Mouse (Mus musculus): ENCODE results near the gene Olfr586. TPM values are rescaled to one million over a fixed set of nuclear protein-coding genes. Genes with fewer than 3 reads are reported as not detected.

Gene Olfr586
- polyA plus RNA-seq (2012; rRNA removed), result not detected in 2 replicates
- polyA plus RNA-seq (2014; fragmentation: Nextera tagmentation; extraction: Ambion mirVana), result not detected in 2 replicates

- no peaks in the 10 kb centered on the region for H3K36me3 ChIP-seq (replicated peaks; ENCODE audit: control insufficient read depth, insufficient read depth, low read depth)
- H3K4me1 ChIP-seq (replicated peaks; ENCODE audit: control insufficient read depth in 2 of 2, insufficient read depth in 2 of 2, low read length in 1 of 2), result no peaks in the 10 kb centered on the region
- H3K27ac ChIP-seq, result no peak within 1 kb of the TSS
- H3K27me3 ChIP-seq (ENCODE audit: control insufficient read depth, insufficient read depth, low read length), result no peaks in the 10 kb centered on the region
- TF ChIP-seq EP300 (IDR thresholded peaks at IDR 0.05; ENCODE audit: low read depth), result no peak
- no peak for TF ChIP-seq CTCF (IDR thresholded peaks at IDR 0.05; ENCODE audit: low read depth)
- H3K9me3 ChIP-seq (ENCODE audit: control insufficient read depth, low read length), result no peaks in the 10 kb centered on the region
- ATAC-seq (ENCODE audit: insufficient read depth), result no peak
- WGBS (ENCODE audit: insufficient replicate concordance), result 73% methylated on average over 3 of the region's 3 CpGs
- no peak within 1 kb of the TSS for H3K4me3 ChIP-seq (ENCODE audit: insufficient read depth in 1 of 2, low read depth in 2 of 2, low read length in 2 of 2)
- H3K4me2 ChIP-seq (ENCODE audit: low read depth), result no peak within 1 kb of the TSS
- no peak within 1 kb of the TSS for H3K9ac ChIP-seq (replicated peaks)
- no peak for DNase-seq (ENCODE audit: low read depth in 3 of 3, low spot score in 3 of 3)
Observed at GRCm38 (mm10) chr7:103125538-103125937, at the start of gene Olfr586. TSS of gene Olfr586 (minus strand) at chr7:103125638.

GRCm38 (mm10) chr7:103169697-103170096, 44.3 kb upstream of the Olfr586 start:
- Histone ChIP-seq H3K27ac (no peak overlapping the region), H3K4me3 (ENCODE audit: insufficient read depth in 1 of 2, low read depth in 2 of 2, low read length in 2 of 2) (no peak overlapping the region), H3K4me2 (ENCODE audit: low read depth) (no peak overlapping the region), H3K27me3 (ENCODE audit: control insufficient read depth, insufficient read depth, low read length) (no peaks in the 10 kb centered on the region), H3K4me1 (replicated peaks; ENCODE audit: control insufficient read depth in 2 of 2, insufficient read depth in 2 of 2, low read length in 1 of 2) (no peaks in the 10 kb centered on the region), H3K9me3 (ENCODE audit: control insufficient read depth, low read length) (no peaks in the 10 kb centered on the region), H3K36me3 (replicated peaks; ENCODE audit: control insufficient read depth, insufficient read depth, low read depth) (no peaks in the 10 kb centered on the region), H3K9ac (replicated peaks) (no peak overlapping the region)
- ATAC-seq (ENCODE audit: insufficient read depth) (no peak), DNase-seq (ENCODE audit: low read depth in 3 of 3, low spot score in 3 of 3) (no peak)
- WGBS (ENCODE audit: insufficient replicate concordance), result 41% methylated on average over 5 of the region's 5 CpGs
- TF ChIP-seq EP300 (IDR thresholded peaks at IDR 0.05; ENCODE audit: low read depth) (no peak), CTCF (IDR thresholded peaks at IDR 0.05; ENCODE audit: low read depth) (no peak)

GRCm38 (mm10) chr7:103156256-103156655, 30.8 kb upstream of the Olfr586 start, which contains the start of gene Olfr589:
TSS of gene Olfr589 (minus strand) at chr7:103156356.
- 39% methylated on average over 2 of the region's 2 CpGs for WGBS (ENCODE audit: insufficient replicate concordance)
- ATAC-seq (ENCODE audit: insufficient read depth), result no peak
- no peaks in the 10 kb centered on the region for H3K27me3 ChIP-seq (ENCODE audit: control insufficient read depth, insufficient read depth, low read length)

GRCm38 (mm10) chr7:103140579-103140978, 15.1 kb upstream of the Olfr586 start, which contains the start of gene Olfr588-ps1:
TSS of gene Olfr588-ps1 (plus strand) at chr7:103140879.
- Histone ChIP-seq H3K4me1 (replicated peaks; ENCODE audit: control insufficient read depth in 2 of 2, insufficient read depth in 2 of 2, low read length in 1 of 2) (no peaks in the 10 kb centered on the region), H3K4me2 (ENCODE audit: low read depth) (no peak within 1 kb of the TSS), H3K27me3 (ENCODE audit: control insufficient read depth, insufficient read depth, low read length) (no peaks in the 10 kb centered on the region), H3K9ac (replicated peaks) (no peak within 1 kb of the TSS), H3K36me3 (replicated peaks; ENCODE audit: control insufficient read depth, insufficient read depth, low read depth) (no peaks in the 10 kb centered on the region), H3K27ac (no peak within 1 kb of the TSS), H3K4me3 (ENCODE audit: insufficient read depth in 1 of 2, low read depth in 2 of 2, low read length in 2 of 2) (no peak within 1 kb of the TSS), H3K9me3 (ENCODE audit: control insufficient read depth, low read length) (no peaks in the 10 kb centered on the region)
- WGBS (ENCODE audit: insufficient replicate concordance), result 63% methylated on average over 1 of the region's 1 CpGs
- TF ChIP-seq EP300 (IDR thresholded peaks at IDR 0.05; ENCODE audit: low read depth), result no peak
- no peak for TF ChIP-seq CTCF (IDR thresholded peaks at IDR 0.05; ENCODE audit: low read depth)
- ATAC-seq (ENCODE audit: insufficient read depth), result no peak
- DNase-seq (ENCODE audit: low read depth in 3 of 3, low spot score in 3 of 3), result no peak

More at GRCm38 (mm10) chr7:103156256-103156655, 30.8 kb upstream of the Olfr586 start, which contains the start of gene Olfr589:
- Histone ChIP-seq H3K4me1 (replicated peaks; ENCODE audit: control insufficient read depth in 2 of 2, insufficient read depth in 2 of 2, low read length in 1 of 2) (no peaks in the 10 kb centered on the region), H3K9me3 (ENCODE audit: control insufficient read depth, low read length) (no peaks in the 10 kb centered on the region), H3K27ac (no peak within 1 kb of the TSS), H3K4me2 (ENCODE audit: low read depth) (no peak within 1 kb of the TSS), H3K4me3 (ENCODE audit: insufficient read depth in 1 of 2, low read depth in 2 of 2, low read length in 2 of 2) (no peak within 1 kb of the TSS), H3K9ac (replicated peaks) (no peak within 1 kb of the TSS), H3K36me3 (replicated peaks; ENCODE audit: control insufficient read depth, insufficient read depth, low read depth) (no peaks in the 10 kb centered on the region)
- no peak for DNase-seq (ENCODE audit: low read depth in 3 of 3, low spot score in 3 of 3)
- TF ChIP-seq EP300 (IDR thresholded peaks at IDR 0.05; ENCODE audit: low read depth) (no peak), CTCF (IDR thresholded peaks at IDR 0.05; ENCODE audit: low read depth) (no peak)

GRCm38 (mm10) chr7:103119406-103119805, 6.0 kb downstream of the Olfr586 start:
- 37% methylated on average over 3 of the region's 3 CpGs for WGBS (ENCODE audit: insufficient replicate concordance)
- DNase-seq (ENCODE audit: low read depth in 3 of 3, low spot score in 3 of 3) (no peak), ATAC-seq (ENCODE audit: insufficient read depth) (no peak)
- Histone ChIP-seq H3K9ac (replicated peaks) (no peak overlapping the region), H3K36me3 (replicated peaks; ENCODE audit: control insufficient read depth, insufficient read depth, low read depth) (no peaks in the 10 kb centered on the region), H3K27ac (no peak overlapping the region), H3K4me2 (ENCODE audit: low read depth) (no peak overlapping the region), H3K27me3 (ENCODE audit: control insufficient read depth, insufficient read depth, low read length) (no peaks in the 10 kb centered on the region), H3K4me1 (replicated peaks; ENCODE audit: control insufficient read depth in 2 of 2, insufficient read depth in 2 of 2, low read length in 1 of 2) (no peaks in the 10 kb centered on the region), H3K4me3 (ENCODE audit: insufficient read depth in 1 of 2, low read depth in 2 of 2, low read length in 2 of 2) (no peak overlapping the region), H3K9me3 (ENCODE audit: control insufficient read depth, low read length) (no peaks in the 10 kb centered on the region)
- TF ChIP-seq CTCF (IDR thresholded peaks at IDR 0.05; ENCODE audit: low read depth) (peak; percentile 40; the same call in 1 of the 2 replicates), EP300 (IDR thresholded peaks at IDR 0.05; ENCODE audit: low read depth) (no peak)
